Mouse (Mus musculus) cerebellum, postnatal 25 days (tissue): ENCODE measurements around the gene Extl1.

ENCODE experiments used
- DNase-seq, 2 experiments: peaks; one replicate each; pipeline ENCODE4 v3.0.0; 2021; ENCODE audit warnings: mixed read lengths in 2 of 2

Extl1 gene

GRCm38 (mm10) chr4:134311784-134312183, 71.9 kb downstream of the Extl1 start:
- DNase-seq = no peak

- no peak for DNase-seq
These were observed 73.0 kb downstream of the Extl1 start for GRCm38 (mm10) chr4:134310656-134311055.

- DNase-seq = no peak
These were observed 73.5 kb downstream of the Extl1 start for GRCm38 (mm10) chr4:134310106-134310505.

GRCm38 (mm10) chr4:134307367-134308072, 76.1 kb downstream of the Extl1 start:
- DNase-seq = peak in 1 of 2 experiments; percentile 24

GRCm38 (mm10) chr4:134306963-134307362, 76.7 kb downstream of the Extl1 start:
- DNase-seq = no peak
